Mouse (Mus musculus) lung, embryonic 16.5 days (tissue): Measurements from ENCODE around the gene Sema3g. TPM values are rescaled to one million over a fixed set of nuclear protein-coding genes. Genes with fewer than 3 reads are reported as not detected.

ENCODE experiments used
- ATAC-seq: fragments of 200-750 bp; cut with Nextera tagmentation; 2 replicates; pipeline ENCODE4 v1.8.0; 2017; ENCODE audit warnings: low read depth, mild to moderate bottlenecking, moderate library complexity
- H3K27ac ChIP-seq: fragments of 300-500 bp; sonication (generic); 2 replicates; pipeline ENCODE4 v1.5.1; 2014; ENCODE audit warnings: mild to moderate bottlenecking, control low read depth, low read length
- H3K27me3 ChIP-seq: fragments of 300-500 bp; sonication (generic); 2 replicates; pipeline ENCODE4 v1.6.1; 2014; ENCODE audit warnings: low read depth, low read length, mixed read lengths; ENCODE audit not compliant: control insufficient read depth, insufficient read depth
- H3K36me3 ChIP-seq: fragments of 300-500 bp; sonication (generic); 2 replicates; pipeline ENCODE4 v1.6.1; 2014; ENCODE audit warnings: low read length; ENCODE audit not compliant: control insufficient read depth, insufficient read depth
- H3K4me1 ChIP-seq: fragments of 300-500 bp; sonication (generic); replicated peaks from 2 replicates; pipeline ENCODE4 v1.6.1; 2014; ENCODE audit warnings: low read length, mixed read lengths; ENCODE audit not compliant: control insufficient read depth, insufficient read depth
- H3K4me2 ChIP-seq: fragments of 300-500 bp; sonication (generic); 2 replicates; pipeline ENCODE4 v1.6.1; 2014; ENCODE audit warnings: low read depth, low read length, control low read depth
- H3K4me3 ChIP-seq: fragments of 300-500 bp; sonication (generic); 2 replicates; pipeline ENCODE4 v1.5.1; 2014; ENCODE audit warnings: mild to moderate bottlenecking, low read length, control low read depth
- H3K9ac ChIP-seq: fragments of 300-500 bp; sonication (generic); 2 replicates; pipeline ENCODE4 v1.6.1; 2014; ENCODE audit warnings: low read length, control low read depth
- H3K9me3 ChIP-seq: fragments of 300-500 bp; sonication (generic); 2 replicates; pipeline ENCODE4 v1.6.1; 2016; ENCODE audit warnings: low read length; ENCODE audit not compliant: control insufficient read depth
- WGBS: fragments of 180-500 bp; shearing (Covaris S2); extraction: QIAGEN DNeasy Blood & Tissue Kit; methylation state at CpG from one replicate; pipeline ENCODE4 v1.1.7; 2014; 5-methylcytosine and 5-hydroxymethylcytosine counted together
- polyA plus RNA-seq: library from polyadenylated mRNA; unstranded; fragments of >200 nt; fragmentation: Nextera tagmentation; extraction: Ambion mirVana; gene quantifications from 2 replicates; pipeline ENCODE4 v1.2.1, GENCODE M21; 2015

Gene Sema3g
- polyA plus RNA-seq, 1 experiment from 2014 or later: 2.7 TPM

GRCm38 (mm10) chr14:31204844-31205243 is 12.8 kb upstream of the Sema3g start:
- peaks cover 29% of the 10 kb centered on the region for H3K36me3 ChIP-seq
- peak overlapping the region; percentile 86 for H3K4me3 ChIP-seq
- 51% methylated on average over 4 of the region's 4 CpGs for WGBS
- ATAC-seq: no peak
- H3K4me1 ChIP-seq: peaks cover 18% of the 10 kb centered on the region
- H3K9ac ChIP-seq: peak overlapping the region; percentile 98
- H3K27ac ChIP-seq: peak overlapping the region; percentile 92; the same call in 1 of the 2 replicates
- H3K27me3 ChIP-seq: no peaks in the 10 kb centered on the region
- no peaks in the 10 kb centered on the region for H3K9me3 ChIP-seq
- peak overlapping the region; percentile 85 for H3K4me2 ChIP-seq

DNA sequence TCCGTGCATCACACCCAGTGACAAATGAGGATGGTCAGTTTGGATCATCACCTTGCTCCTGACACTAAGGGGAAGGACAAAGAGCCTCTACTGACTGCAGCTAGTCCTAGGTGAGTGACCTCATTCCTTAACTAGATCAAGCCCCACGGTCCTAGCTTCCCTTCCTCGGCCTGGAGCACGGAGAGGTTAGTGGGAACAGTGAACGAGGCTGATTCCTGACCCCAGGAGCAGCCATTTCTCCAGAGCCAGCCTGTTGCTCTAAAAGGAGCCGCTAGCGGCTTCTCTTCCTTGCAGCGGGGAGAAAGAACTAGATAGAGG is 12.5 kb upstream of the Sema3g start:
- ATAC-seq: peak; percentile 3; the same call in 1 of the 2 replicates
- Histone ChIP-seq H3K4me1 (peaks cover 14% of the 10 kb centered on the region), H3K27me3 (no peaks in the 10 kb centered on the region), H3K27ac (peak overlapping the region; percentile 92), H3K4me3 (peak overlapping the region; percentile 86), H3K36me3 (peaks cover 26% of the 10 kb centered on the region), H3K4me2 (peak overlapping the region; percentile 85), H3K9ac (peak overlapping the region; percentile 98), H3K9me3 (no peaks in the 10 kb centered on the region)
- WGBS: 4% methylated on average over 8 of the region's 8 CpGs

GRCm38 (mm10) chr14:31205562-31206467 is 11.8 kb upstream of the Sema3g start:
- H3K4me1 ChIP-seq: peaks cover 12% of the 10 kb centered on the region

GRCm38 (mm10) chr14:31206472-31206981 is 11.1 kb upstream of the Sema3g start:
- WGBS: under 1% methylated on average over 45 of the region's 48 CpGs
- peak; percentile 78 for ATAC-seq

More at GRCm38 (mm10) chr14:31205562-31206467, 11.8 kb upstream of the Sema3g start:
- Histone ChIP-seq H3K4me3 (peak overlapping the region; percentile 86), H3K4me2 (peak overlapping the region; percentile 85), H3K27ac (peak overlapping the region; percentile 92), H3K9ac (peak overlapping the region; percentile 98), H3K9me3 (no peaks in the 10 kb centered on the region), H3K36me3 (peaks cover 25% of the 10 kb centered on the region), H3K27me3 (no peaks in the 10 kb centered on the region)
- peak; percentile 63 for ATAC-seq
- under 1% methylated on average over 39 of the region's 39 CpGs for WGBS

DNA sequence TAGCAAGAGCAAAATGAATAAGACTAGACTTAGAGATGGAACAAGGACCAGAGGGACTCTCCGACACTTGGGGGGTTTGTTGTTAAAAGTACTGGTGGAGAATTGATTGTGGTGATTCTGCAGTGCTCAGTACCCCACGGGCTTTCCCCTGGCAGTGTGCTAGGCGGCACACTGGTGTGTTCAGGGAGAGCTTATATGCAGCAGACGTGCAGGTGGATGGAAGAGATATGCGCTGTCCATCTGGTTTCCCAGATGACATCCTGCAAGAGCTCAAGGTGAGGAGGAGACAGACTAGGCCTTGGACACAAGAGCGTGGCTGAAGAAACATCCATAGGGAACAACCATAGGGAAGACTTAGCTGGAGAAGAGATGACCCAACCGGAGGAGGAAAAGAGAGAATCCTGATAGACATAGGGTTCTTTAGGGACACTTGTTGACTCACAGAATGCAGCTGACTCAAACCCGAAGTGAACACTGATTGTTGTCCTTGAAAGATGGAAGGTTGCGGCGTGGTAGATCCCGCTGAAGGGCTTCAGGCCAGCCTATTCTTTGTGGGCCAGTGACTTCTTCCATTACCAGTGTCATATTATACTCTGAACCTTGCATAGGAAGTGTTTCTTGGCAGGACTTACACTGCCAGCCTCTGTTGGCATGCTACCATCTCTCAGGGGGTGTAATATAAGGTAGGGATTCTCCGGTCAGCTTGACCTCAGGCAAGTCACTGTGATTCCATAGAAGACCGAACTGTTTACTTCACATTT is 10.4 kb upstream of the Sema3g start:
- Histone ChIP-seq H3K4me2 (peak overlapping the region; percentile 85), H3K9ac (peak overlapping the region; percentile 98), H3K36me3 (peaks cover 16% of the 10 kb centered on the region), H3K27me3 (no peaks in the 10 kb centered on the region), H3K27ac (peak overlapping the region; percentile 58), H3K4me1 (peaks cover 14% of the 10 kb centered on the region), H3K4me3 (peak overlapping the region; percentile 86), H3K9me3 (no peaks in the 10 kb centered on the region)
- WGBS: 74% methylated on average over 13 of the region's 13 CpGs
- peak; percentile 9 for ATAC-seq

More at GRCm38 (mm10) chr14:31206472-31206981, 11.1 kb upstream of the Sema3g start:
- Histone ChIP-seq H3K4me3 (peak overlapping the region; percentile 86), H3K36me3 (peaks cover 21% of the 10 kb centered on the region), H3K4me1 (peaks cover 12% of the 10 kb centered on the region), H3K9ac (peak overlapping the region; percentile 98), H3K9me3 (no peaks in the 10 kb centered on the region), H3K27me3 (no peaks in the 10 kb centered on the region), H3K27ac (peak overlapping the region; percentile 92), H3K4me2 (peak overlapping the region; percentile 85)

DNA sequence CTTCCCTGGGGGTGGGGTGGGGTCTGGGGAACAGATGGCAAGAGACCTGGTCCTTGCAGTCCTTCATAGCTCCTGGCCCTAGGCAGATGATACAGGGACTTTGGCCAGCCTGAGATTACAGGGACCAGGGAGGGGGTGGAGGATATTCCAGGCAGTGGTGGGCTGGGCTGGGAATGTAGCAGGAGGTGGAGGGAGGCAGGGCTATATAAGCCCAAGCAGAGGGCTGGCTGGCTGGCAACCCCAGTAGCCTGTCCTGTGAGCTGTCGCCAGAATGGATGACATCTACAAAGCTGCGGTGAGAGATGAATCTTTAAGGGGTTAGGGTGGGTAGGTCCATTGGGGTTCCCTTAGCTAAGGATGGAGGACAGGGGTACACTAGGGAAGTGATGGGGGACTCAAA is 9.6 kb upstream of the Sema3g start, which contains the start of gene Tnnc1:
Gene Tnnc1 (plus strand): TSS at position 229 of the 400 bp plus-strand sequence.
- peak within 1 kb of the TSS; percentile 85 for H3K4me2 ChIP-seq
- H3K9me3 ChIP-seq: no peaks in the 10 kb centered on the region
- H3K27ac ChIP-seq: no peak within 1 kb of the TSS; the same call in 1 of the 2 replicates
- peaks cover 10% of the 10 kb centered on the region for H3K36me3 ChIP-seq
- no peaks in the 10 kb centered on the region for H3K27me3 ChIP-seq
- WGBS: 63% methylated on average over 2 of the region's 2 CpGs
- peak within 1 kb of the TSS; percentile 86 for H3K4me3 ChIP-seq
- no peak for ATAC-seq
- H3K9ac ChIP-seq: peak within 1 kb of the TSS; percentile 98; the same call in 1 of the 2 replicates
- peaks cover 20% of the 10 kb centered on the region for H3K4me1 ChIP-seq

GRCm38 (mm10) chr14:31209133-31209557 is 8.5 kb upstream of the Sema3g start:
- H3K27ac ChIP-seq: no peak overlapping the region
- WGBS: 74% methylated on average over 4 of the region's 4 CpGs

DNA sequence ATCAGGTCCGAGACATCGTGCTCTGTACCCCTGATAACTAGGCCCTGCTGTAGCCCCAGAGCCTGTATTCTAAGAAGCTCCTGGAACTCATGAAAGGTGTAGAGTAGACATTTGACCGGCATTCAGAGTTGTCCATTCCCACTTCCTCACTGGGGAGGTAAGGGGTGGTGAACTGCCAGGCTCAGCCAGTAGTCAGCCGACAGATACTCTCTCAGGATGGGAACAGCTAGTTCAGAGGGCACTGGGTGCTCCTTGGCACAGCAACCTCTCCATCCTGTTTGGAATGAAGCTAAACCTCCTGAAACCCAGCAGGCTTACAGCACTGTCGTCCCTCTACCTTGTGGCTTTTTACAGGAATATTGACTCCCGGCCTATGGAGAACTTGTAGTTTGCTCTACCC is 5.8 kb upstream of the Sema3g start:
- Histone ChIP-seq H3K36me3 (no peaks in the 10 kb centered on the region), H3K4me1 (peaks cover 25% of the 10 kb centered on the region), H3K9ac (no peak overlapping the region), H3K27ac (no peak overlapping the region), H3K4me3 (no peak overlapping the region), H3K27me3 (no peaks in the 10 kb centered on the region), H3K4me2 (no peak overlapping the region), H3K9me3 (no peaks in the 10 kb centered on the region)
- 79% methylated on average over 6 of the region's 6 CpGs for WGBS
- no peak for ATAC-seq

More at GRCm38 (mm10) chr14:31209133-31209557, 8.5 kb upstream of the Sema3g start:
- peaks cover 24% of the 10 kb centered on the region for H3K4me1 ChIP-seq
- H3K9ac ChIP-seq: no peak overlapping the region
- no peaks in the 10 kb centered on the region for H3K27me3 ChIP-seq
- H3K4me2 ChIP-seq: no peak overlapping the region
- H3K9me3 ChIP-seq: no peaks in the 10 kb centered on the region
- no peak for ATAC-seq
- H3K4me3 ChIP-seq: no peak overlapping the region
- peaks cover under 1% of the 10 kb centered on the region for H3K36me3 ChIP-seq
